Mouse (Mus musculus) liver, embryonic 14.5 days (tissue): ENCODE data around the gene Hacd4. TPM values are rescaled to one million over a fixed set of nuclear protein-coding genes. Genes with fewer than 3 reads are reported as not detected.

Experiments used
- ATAC-seq: fragments of 200-750 bp; cut with Nextera tagmentation; 2 replicates; pipeline ENCODE4 v1.8.0; 2017; ENCODE audit warnings: moderate number of reproducible peaks, mild to moderate bottlenecking, moderate library complexity; ENCODE audit not compliant: insufficient read depth
- DNase-seq, 3 experiments: peaks; one replicate each; pipeline ENCODE4 v3.0.0-alpha.2; 2012 to 2013; ENCODE audit warnings: low read depth in 3 of 3, low spot score in 3 of 3
- H3K27ac ChIP-seq: fragments of 300-500 bp; sonication (generic); 2 replicates; pipeline ENCODE4 v1.5.1; 2014; ENCODE audit warnings: moderate library complexity, mild to moderate bottlenecking, control low read depth, inconsistent platforms
- H3K27me3 ChIP-seq: fragments of 300-500 bp; sonication (generic); 2 replicates; pipeline ENCODE4 v1.6.1; 2014; ENCODE audit warnings: mild to moderate bottlenecking, low read length, moderate library complexity; ENCODE audit not compliant: control insufficient read depth, insufficient read depth
- H3K36me3 ChIP-seq: fragments of 300-500 bp; sonication (generic); replicated peaks from 2 replicates; pipeline ENCODE4 v1.6.1; 2014; ENCODE audit warnings: low read depth; ENCODE audit not compliant: control insufficient read depth, insufficient read depth
- H3K4me1 ChIP-seq, 2 experiments: fragments of 200-500 bp in 1 of 2; fragments of 300-500 bp in 1 of 2; sonication (generic) in 1 of 2; replicated peaks; 2 replicates each; pipeline ENCODE4 v1.6.1; 2012 to 2014; ENCODE audit warnings: antibody characterized with exemption in 1 of 2, inconsistent platforms in 1 of 2, low read length in 1 of 2; ENCODE audit not compliant: control insufficient read depth in 2 of 2, insufficient read depth in 2 of 2
- H3K4me2 ChIP-seq: fragments of 300-500 bp; sonication (generic); 2 replicates; pipeline ENCODE4 v1.6.1; 2014; ENCODE audit warnings: low read depth, mild to moderate bottlenecking, control low read depth, moderate library complexity
- H3K4me3 ChIP-seq, 2 experiments: fragments of 200-500 bp in 1 of 2; fragments of 300-500 bp in 1 of 2; sonication (generic) in 1 of 2; 2 replicates each; pipeline ENCODE4 v1.5.1; 2012 to 2014; ENCODE audit warnings: low read depth in 2 of 2, low read length in 2 of 2, mild to moderate bottlenecking in 2 of 2, control low read depth in 1 of 2, inconsistent platforms in 1 of 2, moderate library complexity in 1 of 2; ENCODE audit not compliant: insufficient read depth in 1 of 2
- H3K9ac ChIP-seq: fragments of 300-500 bp; sonication (generic); replicated peaks from 2 replicates; pipeline ENCODE4 v1.6.1; 2014; ENCODE audit warnings: mild to moderate bottlenecking, control low read depth, moderate library complexity
- H3K9me3 ChIP-seq: fragments of 300-500 bp; sonication (generic); 2 replicates; pipeline ENCODE4 v1.6.1; 2016; ENCODE audit warnings: low read length, mixed read lengths; ENCODE audit not compliant: control insufficient read depth
- CTCF ChIP-seq: IDR thresholded peaks from 2 replicates; pipeline ENCODE4 v1.5.1; 2016; ENCODE audit warnings: antibody characterized with exemption, low read depth, control low read depth
- EP300 ChIP-seq: IDR thresholded peaks from 2 replicates; pipeline ENCODE4 v1.6.1; 2016; ENCODE audit warnings: antibody characterized with exemption, low read depth
- WGBS: fragments of 180-500 bp; shearing (Covaris S2); extraction: QIAGEN DNeasy Blood & Tissue Kit; methylation state at CpG from one replicate; pipeline ENCODE4 v1.1.7; 2014; ENCODE audit not compliant: insufficient replicate concordance; 5-methylcytosine and 5-hydroxymethylcytosine counted together
- polyA plus RNA-seq, 2 experiments: library from polyadenylated mRNA; depleted of rRNA in 1 of 2; stranded (reverse) in 1 of 2; unstranded in 1 of 2; fragments of >200 nt; fragmentation: Nextera tagmentation in 1 of 2; extraction: Ambion mirVana in 1 of 2; gene quantifications; 2 replicates each; pipeline versions ENCODE4 v1.2.1 to v1.2.3; 2012 to 2014

Hacd4 gene
- polyA plus RNA-seq, 2 experiments: 1.2 to 4.6 TPM

DNA sequence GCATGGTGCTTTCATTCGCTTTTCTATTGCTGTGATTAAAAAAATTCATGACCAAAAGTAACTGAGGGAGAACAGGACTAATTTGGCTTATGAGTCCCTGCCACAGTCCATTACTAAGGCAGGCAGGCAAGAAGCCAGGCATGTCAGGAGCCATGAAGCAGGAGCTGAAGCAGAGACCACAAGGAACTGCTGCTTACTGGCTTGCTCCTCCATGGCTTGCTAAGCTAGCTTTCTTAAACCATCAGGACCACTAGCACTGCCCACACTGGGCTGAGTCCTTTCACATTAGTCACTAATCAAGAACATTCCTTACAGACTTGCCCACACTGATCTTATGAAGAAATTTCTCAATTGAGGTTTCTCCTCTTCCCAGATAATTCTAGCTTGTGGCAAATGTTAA lies 23.8 kb upstream of the Hacd4 start:
- no peak for TF ChIP-seq CTCF
- no peak for TF ChIP-seq EP300
- Histone ChIP-seq H3K36me3 (no peaks in the 10 kb centered on the region), H3K4me2 (no peak overlapping the region), H3K4me3 (no peak overlapping the region), H3K9ac (no peak overlapping the region), H3K9me3 (no peaks in the 10 kb centered on the region), H3K4me1 (no peaks in the 10 kb centered on the region), H3K27me3 (no peaks in the 10 kb centered on the region), H3K27ac (no peak overlapping the region)
- 63% methylated on average over 1 of the region's 1 CpGs for WGBS
- ATAC-seq (no peak), DNase-seq (no peak)

DNA sequence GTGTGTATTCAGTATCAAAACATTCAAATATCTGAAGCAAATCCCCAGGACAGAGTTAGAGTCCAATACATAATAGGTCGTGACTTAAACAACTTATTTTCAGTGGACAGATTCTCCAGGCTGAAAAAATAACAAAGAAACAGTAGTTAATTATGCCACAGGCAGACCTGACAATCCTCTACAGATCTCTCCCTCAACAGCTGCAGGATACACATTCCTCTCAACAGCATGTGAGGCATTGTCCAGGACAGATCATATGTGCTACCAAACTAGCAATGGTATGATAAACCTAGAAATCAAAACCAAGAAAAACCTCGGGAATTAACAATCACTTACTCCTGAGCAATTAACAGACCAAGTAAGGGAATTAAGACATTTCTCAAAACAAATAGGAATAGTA lies 22.6 kb upstream of the Hacd4 start:
- no peak for ATAC-seq
- Histone ChIP-seq H3K4me2 (no peak overlapping the region), H3K4me1 (no peaks in the 10 kb centered on the region), H3K4me3 (no peak overlapping the region), H3K36me3 (no peaks in the 10 kb centered on the region), H3K9me3 (no peaks in the 10 kb centered on the region), H3K27me3 (no peaks in the 10 kb centered on the region), H3K27ac (no peak overlapping the region), H3K9ac (no peak overlapping the region)
- 41% methylated on average over 2 of the region's 2 CpGs for WGBS
- DNase-seq: no peak
- TF ChIP-seq CTCF (no peak), EP300 (no peak)

DNA sequence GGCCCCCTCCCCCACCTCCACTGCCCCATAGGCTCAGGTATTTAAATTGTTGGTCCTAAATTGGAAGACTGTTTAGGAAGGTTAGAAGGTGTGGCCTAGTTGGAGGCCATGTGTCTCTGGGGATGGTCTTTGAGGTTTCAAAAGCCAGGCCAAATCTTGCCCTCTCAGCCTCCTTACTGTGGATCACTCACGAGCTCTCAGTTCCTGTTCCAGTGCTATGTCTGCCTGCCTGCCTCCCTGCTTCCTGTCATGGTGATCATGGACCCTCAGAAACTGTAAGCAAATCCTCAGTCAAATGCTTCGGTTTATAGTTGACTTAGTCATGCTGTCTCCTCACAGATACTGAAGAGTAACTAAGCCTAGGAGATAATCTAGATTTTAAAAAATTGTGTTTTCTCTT lies 19.9 kb upstream of the Hacd4 start:
- ATAC-seq (no peak), DNase-seq (no peak)
- H3K4me2 ChIP-seq: no peak overlapping the region
- H3K9me3 ChIP-seq: no peaks in the 10 kb centered on the region
- H3K9ac ChIP-seq: no peak overlapping the region
- H3K36me3 ChIP-seq: no peaks in the 10 kb centered on the region
- H3K27ac ChIP-seq: no peak overlapping the region
- no peaks in the 10 kb centered on the region for H3K4me1 ChIP-seq
- H3K27me3 ChIP-seq: no peaks in the 10 kb centered on the region
- no peak overlapping the region for H3K4me3 ChIP-seq
- WGBS: 22% methylated on average over 2 of the region's 2 CpGs
- no peak for TF ChIP-seq CTCF
- no peak for TF ChIP-seq EP300

- Histone ChIP-seq H3K4me1 (no peaks in the 10 kb centered on the region), H3K27me3 (no peaks in the 10 kb centered on the region), H3K4me2 (no peak overlapping the region), H3K27ac (no peak overlapping the region), H3K36me3 (no peaks in the 10 kb centered on the region), H3K4me3 (no peak overlapping the region), H3K9ac (no peak overlapping the region), H3K9me3 (no peaks in the 10 kb centered on the region)
- no peak for TF ChIP-seq EP300
- TF ChIP-seq CTCF: no peak
- ATAC-seq (no peak), DNase-seq (no peak)
- 49% methylated on average over 1 of the region's 1 CpGs for WGBS
Measured at GRCm38 (mm10) chr4:88458093-88458492, 19.4 kb upstream of the Hacd4 start.

- TF ChIP-seq CTCF (no peak), EP300 (no peak)
- Histone ChIP-seq H3K4me2 (no peak overlapping the region), H3K36me3 (no peaks in the 10 kb centered on the region), H3K4me3 (no peak overlapping the region), H3K9ac (no peak overlapping the region), H3K9me3 (no peaks in the 10 kb centered on the region), H3K27ac (no peak overlapping the region), H3K27me3 (no peaks in the 10 kb centered on the region), H3K4me1 (no peaks in the 10 kb centered on the region)
- no peak for DNase-seq
- ATAC-seq: no peak
- 68% methylated on average over 1 of the region's 1 CpGs for WGBS
Measured at GRCm38 (mm10) chr4:88450087-88450765, 11.5 kb upstream of the Hacd4 start.
